Mouse (Mus musculus): ENCODE measurements around the gene Gp1ba. TPM values are rescaled to one million over a fixed set of nuclear protein-coding genes. Genes with fewer than 3 reads are reported as not detected.

The Gp1ba gene
- total and polyA plus RNA-seq, 3 experiments, result 1.6 to 5.0 TPM; not detected in 1

DNA sequence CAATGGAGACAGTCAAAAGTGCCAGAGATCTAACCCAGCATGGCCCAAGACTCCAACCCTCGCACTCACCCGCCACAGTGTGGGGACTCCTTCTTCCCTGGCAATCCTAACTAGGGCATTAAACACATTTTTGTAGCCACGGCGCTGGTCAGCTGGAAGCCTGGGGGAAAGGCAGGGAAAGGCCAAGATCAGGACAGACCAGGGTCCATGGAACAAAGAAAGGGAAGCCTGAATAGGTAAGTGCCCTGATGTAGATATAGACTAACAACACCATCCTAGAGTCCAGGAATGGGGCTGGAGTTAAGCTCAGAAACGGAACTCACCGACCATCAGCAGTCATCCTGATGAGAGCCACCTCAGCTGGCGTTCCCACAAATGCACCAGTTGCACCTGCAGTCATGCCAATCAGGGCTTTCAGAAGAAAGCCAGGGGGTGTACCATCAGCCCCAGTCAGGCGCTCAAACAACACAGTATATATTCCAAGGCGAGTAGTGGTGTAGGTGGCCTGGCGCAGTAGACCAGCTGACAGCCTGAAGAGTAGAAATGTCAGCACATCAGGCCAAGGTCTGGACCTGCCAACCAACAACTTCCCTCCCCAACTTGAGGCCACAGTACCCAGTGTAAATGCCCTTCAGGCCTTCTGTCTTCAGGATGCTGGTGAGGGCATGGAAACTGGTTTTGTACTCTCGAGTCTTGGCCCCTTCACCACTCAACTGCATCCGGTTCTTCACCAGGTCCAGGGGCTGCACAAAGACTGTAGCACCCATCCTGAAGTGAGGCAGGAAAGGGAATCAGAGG lies 6.7 kb downstream of the Gp1ba start:
- H3K9me3 ChIP-seq (replicated peaks; ENCODE audit: insufficient read depth, low read length), result no peaks in the 10 kb centered on the region
- no peak for DNase-seq (ENCODE audit: low read depth, low spot score)
- H3K9ac ChIP-seq (ENCODE audit: control insufficient read depth, low read depth, low read length, poor library complexity, severe bottlenecking), result peak overlapping the region; percentile 80
- no peaks in the 10 kb centered on the region for H3K27me3 ChIP-seq (ENCODE audit: control insufficient read depth in 1 of 2, insufficient read depth in 2 of 2, low read length in 2 of 2)
- no peak overlapping the region for H3K27ac ChIP-seq (ENCODE audit: control insufficient read depth, low read depth, low read length)
- peaks cover 10 to 40% of the 10 kb centered on the region in 2 experiments for H3K4me1 ChIP-seq (ENCODE audit: control insufficient read depth in 1 of 2, insufficient read depth in 2 of 2, low read length in 2 of 2)
- peaks cover 47% of the 10 kb centered on the region for H3K79me2 ChIP-seq (ENCODE audit: control insufficient read depth, insufficient read depth, low read length, poor library complexity)
- peaks cover 9 to 36% of the 10 kb centered on the region in 2 experiments for H3K36me3 ChIP-seq (ENCODE audit: control insufficient read depth in 1 of 2, insufficient read depth in 2 of 2, low read length in 2 of 2)
- TF ChIP-seq POLR2AphosphoS2 (IDR thresholded peaks at IDR 0.05; ENCODE audit: low read length), result no peak
- TF ChIP-seq NRF1 (IDR thresholded peaks at IDR 0.05; ENCODE audit: insufficient read depth, low read depth, low read length, poor library complexity, severe bottlenecking), result no peak
- no peak for TF ChIP-seq TBP (IDR thresholded peaks at IDR 0.05; ENCODE audit: low read depth, low read length)
- TF ChIP-seq MYB (IDR thresholded peaks at IDR 0.05; ENCODE audit: low read depth, low read length), result no peak
- TF ChIP-seq EP300 (IDR thresholded peaks at IDR 0.05; ENCODE audit: low read depth in 1 of 2, low read length in 2 of 2), result no peak
- TF ChIP-seq MAX (IDR thresholded peaks at IDR 0.05; ENCODE audit: low read length), result no peak
- TF ChIP-seq POLR2AphosphoS5 (IDR thresholded peaks at IDR 0.05; ENCODE audit: borderline replicate concordance, low read depth, low read length), result no peak
- no peak for TF ChIP-seq RCOR1 (IDR thresholded peaks at IDR 0.05; ENCODE audit: low read depth, low read length)
- TF ChIP-seq USF2 (IDR thresholded peaks at IDR 0.05; ENCODE audit: borderline replicate concordance in 1 of 2, insufficient read depth in 1 of 2, low read depth in 1 of 2, low read length in 2 of 2), result no peak
- TF ChIP-seq MXI1 (IDR thresholded peaks at IDR 0.05; ENCODE audit: low read depth, low read length), result no peak
- peak overlapping the region; percentile 56 to 70 for H3K4me3 ChIP-seq (ENCODE audit: control insufficient read depth in 1 of 2, insufficient read depth in 1 of 2, low read depth in 2 of 2, low read length in 2 of 2)

DNA sequence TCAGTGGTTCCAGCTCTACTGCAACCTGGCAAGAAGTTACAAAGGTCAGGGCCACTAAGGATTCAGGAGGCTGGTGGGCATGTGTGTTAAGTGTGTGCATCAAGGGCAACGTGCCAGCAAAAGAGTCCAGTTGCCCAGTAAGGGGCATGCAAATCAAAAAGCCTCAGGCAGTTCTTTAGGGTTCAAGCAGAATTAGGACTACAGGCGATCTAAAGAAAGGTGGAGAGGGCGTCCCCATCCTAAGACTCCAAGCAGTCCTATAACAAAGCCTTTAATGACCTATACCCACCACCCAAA lies 7.3 kb downstream of the Gp1ba start:
- no peak for TF ChIP-seq GABPA (IDR thresholded peaks at IDR 0.05; ENCODE audit: low read depth, low read length)
- TF ChIP-seq ZC3H11A (IDR thresholded peaks at IDR 0.05; ENCODE audit: low read depth, low read length), result no peak
- no peak for TF ChIP-seq TCF12 (IDR thresholded peaks at IDR 0.05; ENCODE audit: low read depth, low read length)
- no peak for TF ChIP-seq E2F4 (IDR thresholded peaks at IDR 0.05; ENCODE audit: borderline replicate concordance, low read depth, low read length)
- no peak for TF ChIP-seq CHD2 (IDR thresholded peaks at IDR 0.05; ENCODE audit: low read length)
- TF ChIP-seq MYC (IDR thresholded peaks at IDR 0.05; ENCODE audit: low read depth, low read length), result no peak
- no peak for TF ChIP-seq ZNF384 (IDR thresholded peaks at IDR 0.05; ENCODE audit: low read depth, low read length)
- Histone ChIP-seq H3K79me2 (ENCODE audit: control insufficient read depth, insufficient read depth, low read length, poor library complexity) (peaks cover 51% of the 10 kb centered on the region), H3K9ac (ENCODE audit: control insufficient read depth, low read depth, low read length, poor library complexity, severe bottlenecking) (peak overlapping the region; percentile 80), H3K9me3 (replicated peaks; ENCODE audit: insufficient read depth, low read length) (no peaks in the 10 kb centered on the region), H3K27me3 (ENCODE audit: control insufficient read depth in 1 of 2, insufficient read depth in 2 of 2, low read length in 2 of 2) (no peaks in the 10 kb centered on the region), H3K36me3 (ENCODE audit: control insufficient read depth in 1 of 2, insufficient read depth in 2 of 2, low read length in 2 of 2) (peaks cover 11 to 38% of the 10 kb centered on the region in 2 experiments), H3K4me1 (ENCODE audit: control insufficient read depth in 1 of 2, insufficient read depth in 2 of 2, low read length in 2 of 2) (peaks cover 12 to 41% of the 10 kb centered on the region in 2 experiments), H3K27ac (ENCODE audit: control insufficient read depth, low read depth, low read length) (peak overlapping the region; percentile 69), H3K4me3 (ENCODE audit: control insufficient read depth in 1 of 2, insufficient read depth in 1 of 2, low read depth in 2 of 2, low read length in 2 of 2) (peak overlapping the region; percentile 56 to 70)
- DNase-seq (ENCODE audit: low read depth, low spot score), result no peak
